8 mouse cellular contexts compared by ENCODE assay signal in genomic region chr8:119224547-119224946, GRCm38 (mm10).
DNase-seq lines count a peak whose midpoint lies in the region; ATAC-seq lines count a peak whose summit lies in the region.

No protein-coding gene starts in this region.

- peak; percentile 18 to 51 for DNase-seq in frontal cortex, postnatal 36 days (ENCODE audit: low spot score in 2 of 2)
- DNase-seq in frontal cortex, postnatal 10 days (ENCODE audit: low spot score in 2 of 2) = no peak
- DNase-seq in ovary, postnatal 14 days (ENCODE audit: low spot score) = peak; percentile 9
- no peak for DNase-seq in ovary, adult 18-20 months (ENCODE audit: low spot score)
- peak; percentile 12 for DNase-seq in adrenal gland, adult 8-10 months
- DNase-seq in embryonic facial prominence, embryonic 11.5 days (ENCODE audit: low spot score) = peak; percentile 21
- DNase-seq in limb, embryonic 11.5 days (ENCODE audit: low spot score) = peak; percentile 57
- peak; percentile 60 for DNase-seq in thymus, postnatal 4 days

- H3K27ac ChIP-seq in embryonic facial prominence, embryonic 11.5 days (replicated peaks; ENCODE audit: low read depth, low read length) = no peak overlapping the region
- H3K27ac ChIP-seq in limb, embryonic 11.5 days (replicated peaks; ENCODE audit: low read depth, low read length) = no peak overlapping the region

- 4% methylated on average over 1 of the region's 1 CpGs for WGBS in embryonic facial prominence, embryonic 11.5 days
- 8% methylated on average over 1 of the region's 1 CpGs for WGBS in limb, embryonic 11.5 days

- no peaks in the 10 kb centered on the region for H3K27me3 ChIP-seq in embryonic facial prominence, embryonic 11.5 days (ENCODE audit: control insufficient read depth, insufficient read depth, low read length)
- no peaks in the 10 kb centered on the region for H3K27me3 ChIP-seq in limb, embryonic 11.5 days (ENCODE audit: control insufficient read depth, insufficient read depth, low read length)

- no peaks in the 10 kb centered on the region for H3K9me3 ChIP-seq in embryonic facial prominence, embryonic 11.5 days (replicated peaks; ENCODE audit: control insufficient read depth, low read length)
- H3K9me3 ChIP-seq in limb, embryonic 11.5 days (ENCODE audit: control insufficient read depth, low read length) = peaks cover 2% of the 10 kb centered on the region; the same call in 1 of the 2 replicates

- no peaks in the 10 kb centered on the region for H3K4me1 ChIP-seq in embryonic facial prominence, embryonic 11.5 days (ENCODE audit: control insufficient read depth, insufficient read depth, low read length)
- H3K4me1 ChIP-seq in limb, embryonic 11.5 days (ENCODE audit: control insufficient read depth, insufficient read depth, low read length) = no peaks in the 10 kb centered on the region

- no peak for ATAC-seq in embryonic facial prominence, embryonic 11.5 days (replicated peaks; ENCODE audit: insufficient number of reproducible peaks, low FRiP score, low TSS enrichment, low read depth)
- no peak for ATAC-seq in limb, embryonic 11.5 days (ENCODE audit: insufficient number of reproducible peaks, low FRiP score, low TSS enrichment, low read depth)

- no peak overlapping the region for H3K4me3 ChIP-seq in embryonic facial prominence, embryonic 11.5 days (ENCODE audit: low read depth, low read length)
- no peak overlapping the region for H3K4me3 ChIP-seq in limb, embryonic 11.5 days (ENCODE audit: low read depth, low read length)

- H3K9ac ChIP-seq in embryonic facial prominence, embryonic 11.5 days (replicated peaks; ENCODE audit: low read length) = no peak overlapping the region
- no peak overlapping the region for H3K9ac ChIP-seq in limb, embryonic 11.5 days (ENCODE audit: low read length)

- no peaks in the 10 kb centered on the region for H3K36me3 ChIP-seq in embryonic facial prominence, embryonic 11.5 days (replicated peaks; ENCODE audit: control insufficient read depth, insufficient read depth, low read depth, low read length)
- no peaks in the 10 kb centered on the region for H3K36me3 ChIP-seq in limb, embryonic 11.5 days (ENCODE audit: control insufficient read depth, insufficient read depth, low read length)

- H3K4me2 ChIP-seq in embryonic facial prominence, embryonic 11.5 days (ENCODE audit: low read depth, low read length) = no peak overlapping the region
- no peak overlapping the region for H3K4me2 ChIP-seq in limb, embryonic 11.5 days (ENCODE audit: low read depth, severe bottlenecking)

Comparison
In these comparisons a context has a peak if more than half of its experiments do, and no peak if none do; other contexts are left out.
1. DNase-seq: peak in frontal cortex, postnatal 36 days (2 of 2), ovary, postnatal 14 days (single experiment), adrenal gland, adult 8-10 months (single experiment), embryonic facial prominence, embryonic 11.5 days (single experiment), limb, embryonic 11.5 days (single experiment) and thymus, postnatal 4 days (single experiment); none in frontal cortex, postnatal 10 days (0 of 2) and ovary, adult 18-20 months (single experiment).